Mouse (Mus musculus): ENCODE measurements around the gene Alas2.

Gene Alas2

GRCm38 (mm10) chrX:150547239-150547638 is at the start of gene Alas2:
Alas2 (plus strand) TSS chrX:150547375.
- DNase-seq (ENCODE audit: low spot score): no peak

- DNase-seq (ENCODE audit: low spot score): no peak
Measured at GRCm38 (mm10) chrX:150508696-150509095, 38.5 kb upstream of the Alas2 start.

GRCm38 (mm10) chrX:150510631-150511030 is 36.5 kb upstream of the Alas2 start:
- peak; percentile 64 for DNase-seq (ENCODE audit: low spot score)

GRCm38 (mm10) chrX:150511274-150511673 is 35.9 kb upstream of the Alas2 start:
- DNase-seq (ENCODE audit: low spot score): no peak

- no peak for DNase-seq (ENCODE audit: low spot score)
Measured at GRCm38 (mm10) chrX:150514127-150514526, 33.0 kb upstream of the Alas2 start.

- no peak for DNase-seq (ENCODE audit: low spot score)
Measured at GRCm38 (mm10) chrX:150516015-150516414, 31.2 kb upstream of the Alas2 start.

GRCm38 (mm10) chrX:150516477-150516876 is 30.7 kb upstream of the Alas2 start:
- no peak for DNase-seq (ENCODE audit: low spot score)

GRCm38 (mm10) chrX:150540111-150540510 is 7.1 kb upstream of the Alas2 start:
- DNase-seq (ENCODE audit: low spot score): no peak

- DNase-seq (ENCODE audit: low spot score): no peak
Measured at GRCm38 (mm10) chrX:150541684-150542083, 5.5 kb upstream of the Alas2 start.

DNA sequence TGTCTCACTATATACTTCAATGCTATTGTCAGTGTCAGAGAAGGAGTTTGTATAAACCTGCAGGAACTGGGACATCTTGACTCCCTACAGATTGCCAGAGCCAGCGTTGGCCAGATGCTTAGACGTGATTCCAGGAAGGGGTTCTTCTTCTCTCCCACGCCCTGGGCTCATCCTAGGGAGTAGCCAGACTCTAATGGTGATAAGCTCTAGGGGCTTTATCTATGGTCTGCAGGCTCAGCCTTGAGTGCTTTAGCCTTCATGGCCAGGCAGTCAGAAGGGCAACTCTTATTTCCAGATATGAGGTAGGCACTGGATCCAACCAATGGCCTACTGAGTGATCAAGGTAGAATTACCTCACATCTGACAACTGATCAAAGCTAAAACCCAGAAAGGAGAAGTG is 2.5 kb downstream of the Alas2 start:
- no peak for DNase-seq (ENCODE audit: low spot score)

- no peak for DNase-seq (ENCODE audit: low spot score)
Measured at GRCm38 (mm10) chrX:150551986-150552385, 4.8 kb downstream of the Alas2 start.

GRCm38 (mm10) chrX:150554032-150554431 is 6.9 kb downstream of the Alas2 start:
- no peak for DNase-seq (ENCODE audit: low spot score)

DNA sequence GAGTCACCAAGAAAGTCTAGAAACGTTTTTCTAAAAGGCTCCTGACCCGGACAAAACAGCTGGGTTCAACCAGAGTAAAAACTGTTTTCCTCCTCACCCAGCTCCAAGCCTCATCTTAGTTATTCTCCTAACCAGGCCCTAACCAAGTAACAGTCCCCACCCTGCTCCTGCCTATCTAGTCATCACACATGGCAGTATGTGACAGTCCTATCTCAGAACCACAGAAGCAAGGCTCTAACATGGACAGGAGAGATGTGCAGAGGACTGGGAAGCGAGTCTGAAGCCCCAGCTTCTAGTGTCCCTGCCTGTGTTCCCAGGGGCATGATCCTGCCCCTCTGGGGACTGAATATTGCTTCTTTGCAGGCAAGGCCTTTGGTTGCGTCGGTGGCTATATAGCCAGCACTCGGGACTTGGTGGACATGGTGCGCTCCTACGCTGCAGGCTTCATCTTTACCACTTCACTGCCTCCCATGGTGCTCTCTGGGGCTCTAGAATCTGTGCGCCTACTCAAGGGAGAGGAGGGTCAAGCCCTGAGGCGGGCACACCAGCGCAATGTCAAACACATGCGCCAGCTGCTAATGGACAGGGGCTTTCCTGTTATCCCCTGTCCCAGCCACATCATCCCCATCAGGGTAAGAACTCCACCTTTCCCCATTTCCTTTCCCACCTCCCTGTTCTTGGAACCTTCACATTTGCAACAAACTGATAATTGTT is 17.6 kb downstream of the Alas2 start:
- no peak for DNase-seq (ENCODE audit: low spot score)

DNA sequence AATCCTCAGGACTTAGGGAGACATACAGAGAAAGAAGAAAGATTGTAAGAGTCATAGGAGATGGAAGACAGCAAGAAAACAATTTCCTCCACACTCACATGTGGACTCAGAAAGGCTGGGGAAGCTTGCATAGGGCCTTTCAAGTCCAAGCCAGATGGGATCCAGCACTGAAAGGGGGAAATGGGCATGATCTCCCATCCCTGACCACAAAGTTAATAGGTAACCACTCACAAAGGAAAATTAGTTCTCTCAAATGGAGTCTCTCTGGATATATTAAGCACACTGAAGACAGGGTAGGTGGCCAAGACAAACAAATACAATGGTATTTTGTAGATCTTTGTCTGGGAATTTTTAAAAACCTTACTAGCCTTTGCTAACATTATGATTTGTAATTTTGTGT is 34.7 kb downstream of the Alas2 start:
- DNase-seq (ENCODE audit: low spot score): no peak

DNA sequence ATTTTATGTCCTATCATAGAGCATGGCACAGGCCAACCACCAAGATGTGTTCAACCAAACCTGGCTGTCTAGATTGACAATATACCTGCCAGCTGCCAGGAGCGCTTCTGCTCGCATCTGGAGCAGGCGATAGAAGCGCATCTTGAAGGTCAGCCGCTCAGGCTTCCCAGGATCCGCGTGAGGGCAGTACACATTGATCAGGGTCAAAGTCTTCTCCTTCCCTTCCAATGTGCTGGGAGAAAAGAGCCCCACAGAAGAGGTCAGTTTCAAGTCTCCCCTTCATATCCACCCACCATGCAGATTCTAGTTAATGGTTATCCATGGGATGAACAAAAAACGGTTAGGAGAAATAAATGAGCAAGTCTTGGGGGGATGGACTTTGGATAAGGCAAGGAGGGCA is 37.9 kb downstream of the Alas2 start:
- no peak for DNase-seq (ENCODE audit: low spot score)

- peak; percentile 85 for DNase-seq (ENCODE audit: low spot score)
Measured at GRCm38 (mm10) chrX:150588023-150588764, 41.0 kb downstream of the Alas2 start, which contains the start of gene Pfkfb1. Pfkfb1 (plus strand) TSS chrX:150588229.

- no peak for DNase-seq (ENCODE audit: low spot score)
Measured at GRCm38 (mm10) chrX:150589696-150590095, 42.5 kb downstream of the Alas2 start, which contains the start of gene Apex2. Apex2 (minus strand) TSS chrX:150589868.

DNA sequence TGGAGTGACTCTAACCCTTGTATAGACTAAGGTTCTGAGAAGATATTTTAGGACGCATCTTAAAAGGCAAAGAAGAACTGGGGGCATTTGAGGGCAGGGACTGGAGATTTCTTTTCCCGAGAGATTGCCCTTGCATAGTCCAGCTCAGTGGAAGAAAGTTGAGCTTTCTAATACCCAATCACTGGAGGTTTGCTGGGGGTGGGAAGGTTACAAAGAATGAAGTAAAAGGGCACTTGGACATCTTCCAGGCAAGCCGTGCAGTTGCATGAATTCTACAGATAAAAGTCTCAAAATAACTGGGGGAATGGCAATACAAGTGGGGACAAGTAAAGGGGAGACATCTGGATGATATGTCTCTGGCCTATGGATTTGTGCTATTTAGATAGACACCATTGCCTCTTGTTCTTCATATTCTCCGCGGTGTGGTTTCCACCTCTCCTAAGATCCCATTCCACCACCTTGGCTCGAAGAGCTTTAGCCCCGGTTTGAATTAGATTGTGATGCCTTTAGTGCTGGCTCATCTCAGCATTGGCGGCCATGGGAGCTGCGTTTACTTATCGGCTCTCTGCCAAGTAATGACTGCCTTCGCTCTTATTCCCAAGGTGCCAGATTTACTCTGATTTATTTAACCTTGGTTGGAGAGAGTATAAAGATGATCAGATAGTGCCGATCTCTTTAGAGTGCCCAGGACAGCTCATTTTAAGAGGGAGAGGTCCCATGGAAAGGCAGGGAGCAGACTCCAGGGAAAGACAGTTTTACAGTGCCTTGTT is 46.3 kb downstream of the Alas2 start:
- DNase-seq (ENCODE audit: low spot score): no peak

DNA sequence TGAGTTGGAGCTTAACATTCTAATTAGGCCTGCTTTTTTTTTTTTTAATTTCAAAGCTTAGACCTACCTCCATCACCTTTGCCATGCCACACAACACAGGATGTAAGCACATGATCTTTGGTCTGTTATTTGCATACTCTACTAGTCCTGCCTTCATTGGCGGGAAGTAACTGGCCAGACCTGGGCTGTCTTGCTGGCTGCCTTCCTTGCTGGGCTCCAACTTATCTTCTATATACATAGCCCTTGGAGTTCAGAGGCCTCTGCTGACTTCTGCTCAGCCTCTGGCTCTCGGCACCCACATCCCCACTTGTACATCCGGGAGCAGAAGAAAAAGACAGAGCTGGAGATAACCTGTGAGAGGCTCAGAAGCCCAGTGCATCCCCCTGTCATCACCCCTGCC is 47.0 kb downstream of the Alas2 start:
- DNase-seq (ENCODE audit: low spot score): no peak

DNA sequence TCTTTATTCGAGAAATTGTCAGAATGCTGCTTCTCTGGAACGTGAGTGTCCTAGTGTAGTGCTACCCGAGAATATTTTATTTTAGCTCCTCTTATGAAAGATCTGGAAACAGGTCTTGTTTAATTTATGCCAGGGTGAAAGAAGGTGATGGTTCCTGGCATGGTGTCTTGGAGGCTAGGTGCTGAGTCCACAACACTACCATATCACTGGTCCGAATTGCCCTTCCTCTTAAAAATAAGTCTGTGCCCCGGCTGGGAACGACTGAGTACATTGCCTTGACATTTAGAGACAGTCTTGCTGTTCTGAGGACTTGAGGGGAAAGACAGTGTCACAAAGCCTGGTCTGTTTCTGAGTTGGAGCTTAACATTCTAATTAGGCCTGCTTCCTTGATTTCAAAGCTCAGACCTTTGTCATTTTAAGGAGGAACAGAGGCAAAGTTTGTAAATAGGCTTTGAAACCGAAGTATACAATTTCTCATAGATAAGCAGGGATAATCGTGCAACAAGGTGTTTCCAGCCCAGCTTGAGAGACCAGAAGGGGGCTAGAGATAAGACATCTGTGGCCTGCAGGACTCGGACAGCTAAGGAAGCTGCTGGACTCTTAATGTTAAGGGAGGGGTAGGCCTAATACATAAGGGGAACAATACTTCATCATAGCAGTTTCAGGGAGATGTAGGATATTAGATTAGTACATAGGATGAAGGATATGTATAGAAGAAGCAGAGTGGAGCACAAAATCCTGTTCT is 48.0 kb downstream of the Alas2 start:
- DNase-seq (ENCODE audit: low spot score): no peak

DNA sequence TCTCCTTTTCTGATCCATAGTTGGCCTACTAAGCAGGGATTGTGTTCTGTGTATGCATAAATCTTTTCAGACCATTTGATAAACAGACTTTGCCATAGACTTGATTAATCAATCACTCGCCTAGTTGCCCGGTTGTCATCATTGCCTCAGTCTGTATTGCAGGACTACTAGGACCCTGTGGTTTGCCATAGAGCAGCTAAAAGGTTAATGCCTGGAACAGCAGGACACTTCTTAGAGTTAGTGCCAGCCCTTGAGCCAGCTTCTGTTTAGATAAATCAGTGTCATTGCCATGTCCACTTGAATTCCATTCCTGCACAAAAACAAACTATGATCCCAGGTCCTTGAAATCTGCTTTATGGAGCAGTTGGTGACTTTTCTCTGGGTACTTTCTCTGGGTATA is 51.7 kb downstream of the Alas2 start:
- DNase-seq (ENCODE audit: low spot score): no peak

Data from lung, postnatal 25 days (tissue).